Mouse (Mus musculus): Measurements from ENCODE around the gene Elmo3.

- TF ChIP-seq CTCF (IDR thresholded peaks at IDR 0.05; ENCODE audit: low read depth) (no peak), EP300 (IDR thresholded peaks at IDR 0.05; ENCODE audit: low read depth) (no peak)
Observed at GRCm38 (mm10) chr8:105282239-105282638, 23.2 kb upstream of the Elmo3 start.
